Mouse (Mus musculus): ENCODE measurements at regions not wholly inside any gene's neighbourhood (a gene's known extent, or its start where the extent isn't known, plus 50 kb on each side); places are given as distances from the start of the nearest gene placed in this dataset.
A peak's percentile ranks its signal among the peaks of the same experiment; 100 is the strongest.

- DNase-seq (ENCODE audit: low spot score), result no peak
- Histone ChIP-seq H3K9me3 (ENCODE audit: control insufficient read depth, low read length) (no peaks in the 10 kb centered on the region), H3K27ac (replicated peaks; ENCODE audit: low read depth, low read length) (no peak overlapping the region), H3K36me3 (ENCODE audit: control insufficient read depth, insufficient read depth, low read length) (no peaks in the 10 kb centered on the region), H3K4me1 (ENCODE audit: control insufficient read depth, insufficient read depth, low read length) (no peaks in the 10 kb centered on the region), H3K4me3 (ENCODE audit: low read depth, low read length) (no peak overlapping the region), H3K4me2 (ENCODE audit: low read depth, low read length) (no peak overlapping the region), H3K27me3 (replicated peaks; ENCODE audit: control insufficient read depth, insufficient read depth, low read length) (no peaks in the 10 kb centered on the region), H3K9ac (ENCODE audit: low read depth, low read length) (no peak overlapping the region)
- ATAC-seq (ENCODE audit: low read depth), result no peak
- 85% methylated on average over 8 of the region's 8 CpGs for WGBS
These were observed 218.3 kb upstream of the Amigo2 start for GRCm38 (mm10) chr15:97465366-97465765.

- WGBS, result 91% methylated on average over 9 of the region's 9 CpGs
- no peak overlapping the region for H3K4me2 ChIP-seq (ENCODE audit: low read depth, low read length)
- no peaks in the 10 kb centered on the region for H3K36me3 ChIP-seq (ENCODE audit: control insufficient read depth, insufficient read depth, low read length)
- no peak overlapping the region for H3K4me3 ChIP-seq (ENCODE audit: low read depth, low read length)
- H3K27ac ChIP-seq (replicated peaks; ENCODE audit: low read depth, low read length), result no peak overlapping the region
- no peaks in the 10 kb centered on the region for H3K27me3 ChIP-seq (replicated peaks; ENCODE audit: control insufficient read depth, insufficient read depth, low read length)
- no peak for DNase-seq (ENCODE audit: low spot score)
- no peaks in the 10 kb centered on the region for H3K9me3 ChIP-seq (ENCODE audit: control insufficient read depth, low read length)
- H3K9ac ChIP-seq (ENCODE audit: low read depth, low read length), result no peak overlapping the region
- H3K4me1 ChIP-seq (ENCODE audit: control insufficient read depth, insufficient read depth, low read length), result no peaks in the 10 kb centered on the region
- no peak for ATAC-seq (ENCODE audit: low read depth)
These were observed 217.7 kb upstream of the Amigo2 start for GRCm38 (mm10) chr15:97464737-97465136.

- no peaks in the 10 kb centered on the region for H3K27me3 ChIP-seq (replicated peaks; ENCODE audit: control insufficient read depth, insufficient read depth, low read length)
- H3K9ac ChIP-seq (ENCODE audit: low read depth, low read length), result no peak overlapping the region
- H3K4me1 ChIP-seq (ENCODE audit: control insufficient read depth, insufficient read depth, low read length), result no peaks in the 10 kb centered on the region
- H3K4me2 ChIP-seq (ENCODE audit: low read depth, low read length), result no peak overlapping the region
- DNase-seq (ENCODE audit: low spot score) (peak; percentile 58), ATAC-seq (ENCODE audit: low read depth) (no peak)
- H3K9me3 ChIP-seq (ENCODE audit: control insufficient read depth, low read length), result no peaks in the 10 kb centered on the region
- WGBS, result 53% methylated on average over 2 of the region's 2 CpGs
- no peaks in the 10 kb centered on the region for H3K36me3 ChIP-seq (ENCODE audit: control insufficient read depth, insufficient read depth, low read length)
- no peak overlapping the region for H3K4me3 ChIP-seq (ENCODE audit: low read depth, low read length)
- no peak overlapping the region for H3K27ac ChIP-seq (replicated peaks; ENCODE audit: low read depth, low read length)
These were observed 215.5 kb upstream of the Amigo2 start for GRCm38 (mm10) chr15:97462587-97462986.

- Histone ChIP-seq H3K4me2 (ENCODE audit: low read depth, low read length) (no peak overlapping the region), H3K36me3 (ENCODE audit: control insufficient read depth, insufficient read depth, low read length) (no peaks in the 10 kb centered on the region), H3K27me3 (replicated peaks; ENCODE audit: control insufficient read depth, insufficient read depth, low read length) (no peaks in the 10 kb centered on the region), H3K27ac (replicated peaks; ENCODE audit: low read depth, low read length) (no peak overlapping the region), H3K9ac (ENCODE audit: low read depth, low read length) (no peak overlapping the region), H3K4me3 (ENCODE audit: low read depth, low read length) (no peak overlapping the region), H3K9me3 (ENCODE audit: control insufficient read depth, low read length) (no peaks in the 10 kb centered on the region), H3K4me1 (ENCODE audit: control insufficient read depth, insufficient read depth, low read length) (no peaks in the 10 kb centered on the region)
- ATAC-seq (ENCODE audit: low read depth) (no peak), DNase-seq (ENCODE audit: low spot score) (no peak)
- 78% methylated on average over 7 of the region's 7 CpGs for WGBS
These were observed 214.9 kb upstream of the Amigo2 start for GRCm38 (mm10) chr15:97462006-97462405.

GRCm38 (mm10) chr15:97461060-97461459, 214.0 kb upstream of the Amigo2 start:
- Histone ChIP-seq H3K4me1 (ENCODE audit: control insufficient read depth, insufficient read depth, low read length) (no peaks in the 10 kb centered on the region), H3K4me2 (ENCODE audit: low read depth, low read length) (no peak overlapping the region), H3K27ac (replicated peaks; ENCODE audit: low read depth, low read length) (no peak overlapping the region), H3K4me3 (ENCODE audit: low read depth, low read length) (no peak overlapping the region), H3K9ac (ENCODE audit: low read depth, low read length) (no peak overlapping the region), H3K36me3 (ENCODE audit: control insufficient read depth, insufficient read depth, low read length) (no peaks in the 10 kb centered on the region), H3K9me3 (ENCODE audit: control insufficient read depth, low read length) (no peaks in the 10 kb centered on the region), H3K27me3 (replicated peaks; ENCODE audit: control insufficient read depth, insufficient read depth, low read length) (no peaks in the 10 kb centered on the region)
- 72% methylated on average over 7 of the region's 7 CpGs for WGBS
- DNase-seq (ENCODE audit: low spot score) (no peak), ATAC-seq (ENCODE audit: low read depth) (no peak)

- Histone ChIP-seq H3K4me2 (ENCODE audit: low read depth, low read length) (no peak overlapping the region), H3K36me3 (ENCODE audit: control insufficient read depth, insufficient read depth, low read length) (no peaks in the 10 kb centered on the region), H3K27me3 (replicated peaks; ENCODE audit: control insufficient read depth, insufficient read depth, low read length) (no peaks in the 10 kb centered on the region), H3K9me3 (ENCODE audit: control insufficient read depth, low read length) (no peaks in the 10 kb centered on the region), H3K27ac (replicated peaks; ENCODE audit: low read depth, low read length) (no peak overlapping the region), H3K4me3 (ENCODE audit: low read depth, low read length) (no peak overlapping the region), H3K9ac (ENCODE audit: low read depth, low read length) (no peak overlapping the region), H3K4me1 (ENCODE audit: control insufficient read depth, insufficient read depth, low read length) (peaks cover 2% of the 10 kb centered on the region; the same call in 1 of the 2 replicates)
- no peak for DNase-seq (ENCODE audit: low spot score)
- no peak for ATAC-seq (ENCODE audit: low read depth)
- WGBS, result 78% methylated on average over 7 of the region's 7 CpGs
These were observed 213.3 kb upstream of the Amigo2 start for GRCm38 (mm10) chr15:97460360-97460719.

- Histone ChIP-seq H3K27ac (replicated peaks; ENCODE audit: low read depth, low read length) (no peak overlapping the region), H3K9ac (ENCODE audit: low read depth, low read length) (no peak overlapping the region), H3K4me1 (ENCODE audit: control insufficient read depth, insufficient read depth, low read length) (peaks cover 4% of the 10 kb centered on the region; the same call in 1 of the 2 replicates), H3K27me3 (replicated peaks; ENCODE audit: control insufficient read depth, insufficient read depth, low read length) (no peaks in the 10 kb centered on the region), H3K9me3 (ENCODE audit: control insufficient read depth, low read length) (no peaks in the 10 kb centered on the region), H3K36me3 (ENCODE audit: control insufficient read depth, insufficient read depth, low read length) (no peaks in the 10 kb centered on the region), H3K4me2 (ENCODE audit: low read depth, low read length) (no peak overlapping the region), H3K4me3 (ENCODE audit: low read depth, low read length) (no peak overlapping the region)
- DNase-seq (ENCODE audit: low spot score), result no peak
- ATAC-seq (ENCODE audit: low read depth), result no peak
- WGBS, result 84% methylated on average over 19 of the region's 19 CpGs
These were observed 212.7 kb upstream of the Amigo2 start for GRCm38 (mm10) chr15:97459606-97460359.

- Histone ChIP-seq H3K9me3 (ENCODE audit: control insufficient read depth, low read length) (no peaks in the 10 kb centered on the region), H3K9ac (ENCODE audit: low read depth, low read length) (no peak overlapping the region), H3K36me3 (ENCODE audit: control insufficient read depth, insufficient read depth, low read length) (no peaks in the 10 kb centered on the region), H3K4me1 (ENCODE audit: control insufficient read depth, insufficient read depth, low read length) (peaks cover 4% of the 10 kb centered on the region; the same call in 1 of the 2 replicates), H3K27me3 (replicated peaks; ENCODE audit: control insufficient read depth, insufficient read depth, low read length) (no peaks in the 10 kb centered on the region), H3K27ac (replicated peaks; ENCODE audit: low read depth, low read length) (no peak overlapping the region), H3K4me2 (ENCODE audit: low read depth, low read length) (0 out of 2 replicates have a peak overlapping the region, but pooled peaks have one; percentile 18), H3K4me3 (ENCODE audit: low read depth, low read length) (no peak overlapping the region)
- DNase-seq (ENCODE audit: low spot score) (no peak), ATAC-seq (ENCODE audit: low read depth) (no peak)
- 63% methylated on average over 11 of the region's 11 CpGs for WGBS
These were observed 211.7 kb upstream of the Amigo2 start for GRCm38 (mm10) chr15:97458748-97459221.
